Mouse (Mus musculus): ENCODE results near the gene Myh11. TPM values are rescaled to one million over a fixed set of nuclear protein-coding genes. Genes with fewer than 3 reads are reported as not detected.
A peak's percentile ranks its signal among the peaks of the same experiment; 100 is the strongest.

Myh11 gene
- polyA plus RNA-seq, 1 experiment: 19.8 TPM

- no peak overlapping the region for H3K4me3 ChIP-seq (ENCODE audit: insufficient read depth, low read length)
- H3K27ac ChIP-seq (ENCODE audit: insufficient read depth, low read length): no peak overlapping the region
- TF ChIP-seq CTCF (IDR thresholded peaks at IDR 0.05; ENCODE audit: borderline replicate concordance, insufficient read depth, low read length) (no peak), POLR2A (IDR thresholded peaks at IDR 0.05; ENCODE audit: low read depth, low read length) (no peak)
- H3K4me1 ChIP-seq (ENCODE audit: control insufficient read depth, insufficient read depth, low read length): peaks cover 9% of the 10 kb centered on the region
Observed at GRCm38 (mm10) chr16:14182360-14182759, 108.8 kb downstream of the Myh11 start.

- H3K4me1 ChIP-seq (ENCODE audit: control insufficient read depth, insufficient read depth, low read length): peaks cover 9% of the 10 kb centered on the region
- H3K27ac ChIP-seq (ENCODE audit: insufficient read depth, low read length): no peak overlapping the region
- H3K4me3 ChIP-seq (ENCODE audit: insufficient read depth, low read length): no peak overlapping the region
- TF ChIP-seq CTCF (IDR thresholded peaks at IDR 0.05; ENCODE audit: borderline replicate concordance, insufficient read depth, low read length): no peak
- no peak for TF ChIP-seq POLR2A (IDR thresholded peaks at IDR 0.05; ENCODE audit: low read depth, low read length)
Observed at GRCm38 (mm10) chr16:14180163-14180733, 110.9 kb downstream of the Myh11 start.

GRCm38 (mm10) chr16:14178041-14178440 lies 113.1 kb downstream of the Myh11 start:
- TF ChIP-seq POLR2A (IDR thresholded peaks at IDR 0.05; ENCODE audit: low read depth, low read length) (no peak), CTCF (IDR thresholded peaks at IDR 0.05; ENCODE audit: borderline replicate concordance, insufficient read depth, low read length) (no peak)
- Histone ChIP-seq H3K4me3 (ENCODE audit: insufficient read depth, low read length) (no peak overlapping the region), H3K4me1 (ENCODE audit: control insufficient read depth, insufficient read depth, low read length) (peaks cover 9% of the 10 kb centered on the region), H3K27ac (ENCODE audit: insufficient read depth, low read length) (peak overlapping the region; percentile 92)

DNA sequence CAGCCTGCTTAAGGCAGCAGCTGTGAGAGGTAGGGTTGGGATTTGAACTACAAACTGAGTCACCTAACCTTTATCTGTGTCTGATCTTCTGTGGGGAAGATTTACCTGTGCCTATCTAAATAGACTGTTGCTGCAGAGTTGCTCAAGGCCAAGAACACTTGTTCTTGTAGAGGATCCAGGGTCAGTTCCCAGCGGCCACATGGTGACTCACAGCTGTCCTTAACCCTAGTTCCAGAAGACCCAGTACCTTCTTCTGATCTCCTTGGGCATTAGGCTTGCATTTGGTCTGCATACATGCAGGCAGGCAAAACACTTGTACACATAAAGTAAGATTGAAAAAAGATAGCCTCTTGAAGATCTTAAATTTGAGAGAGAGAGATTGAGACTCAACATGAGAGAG lies 121.5 kb downstream of the Myh11 start:
- no peak overlapping the region for H3K4me3 ChIP-seq (ENCODE audit: insufficient read depth, low read length)
- H3K4me1 ChIP-seq (ENCODE audit: control insufficient read depth, insufficient read depth, low read length): peaks cover 2% of the 10 kb centered on the region; the same call in 1 of the 2 replicates
- TF ChIP-seq POLR2A (IDR thresholded peaks at IDR 0.05; ENCODE audit: low read depth, low read length): no peak
- TF ChIP-seq CTCF (IDR thresholded peaks at IDR 0.05; ENCODE audit: borderline replicate concordance, insufficient read depth, low read length): no peak
- H3K27ac ChIP-seq (ENCODE audit: insufficient read depth, low read length): no peak overlapping the region

GRCm38 (mm10) chr16:14166490-14166889 lies 124.7 kb downstream of the Myh11 start:
- TF ChIP-seq POLR2A (IDR thresholded peaks at IDR 0.05; ENCODE audit: low read depth, low read length) (no peak), CTCF (IDR thresholded peaks at IDR 0.05; ENCODE audit: borderline replicate concordance, insufficient read depth, low read length) (no peak)
- Histone ChIP-seq H3K27ac (ENCODE audit: insufficient read depth, low read length) (no peak overlapping the region), H3K4me3 (ENCODE audit: insufficient read depth, low read length) (no peak overlapping the region), H3K4me1 (ENCODE audit: control insufficient read depth, insufficient read depth, low read length) (peaks cover 2% of the 10 kb centered on the region; the same call in 1 of the 2 replicates)

DNA sequence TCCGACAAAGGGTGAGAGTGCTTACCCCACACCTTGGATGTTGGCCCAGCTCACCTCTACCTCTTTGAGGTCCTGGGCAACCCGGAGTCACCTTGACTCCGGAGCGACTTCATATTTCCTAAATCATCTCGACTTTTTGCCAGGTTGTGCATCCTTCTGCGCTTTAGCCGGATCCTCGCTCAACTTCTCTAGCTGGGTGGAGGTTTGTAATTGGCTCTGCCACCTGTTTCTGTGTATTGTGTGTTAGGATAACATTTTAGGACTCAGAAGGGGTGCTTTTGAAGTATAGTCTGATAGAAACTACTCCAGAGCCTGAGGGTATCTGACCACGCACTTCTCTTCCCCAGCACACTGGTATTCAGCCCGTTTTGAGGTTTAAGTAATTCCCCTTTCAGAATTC lies 127.4 kb downstream of the Myh11 start:
- TF ChIP-seq POLR2A (IDR thresholded peaks at IDR 0.05; ENCODE audit: low read depth, low read length) (no peak), CTCF (IDR thresholded peaks at IDR 0.05; ENCODE audit: borderline replicate concordance, insufficient read depth, low read length) (no peak)
- H3K4me1 ChIP-seq (ENCODE audit: control insufficient read depth, insufficient read depth, low read length): peaks cover 2% of the 10 kb centered on the region
- no peak overlapping the region for H3K27ac ChIP-seq (ENCODE audit: insufficient read depth, low read length)
- H3K4me3 ChIP-seq (ENCODE audit: insufficient read depth, low read length): peak overlapping the region; percentile 76

- TF ChIP-seq POLR2A (IDR thresholded peaks at IDR 0.05; ENCODE audit: low read depth, low read length) (peak; percentile 88), CTCF (IDR thresholded peaks at IDR 0.05; ENCODE audit: borderline replicate concordance, insufficient read depth, low read length) (no peak)
- peaks cover 2% of the 10 kb centered on the region for H3K4me1 ChIP-seq (ENCODE audit: control insufficient read depth, insufficient read depth, low read length)
- H3K4me3 ChIP-seq (ENCODE audit: insufficient read depth, low read length): peak within 1 kb of the TSS; percentile 76
- peak within 1 kb of the TSS; percentile 96 for H3K27ac ChIP-seq (ENCODE audit: insufficient read depth, low read length)
Observed at GRCm38 (mm10) chr16:14162988-14163416, 128.2 kb downstream of the Myh11 start, which contains the start of the genes Nde1 and Marf1. Gene Nde1, plus strand, starts transcription at chr16:14163275. Gene Marf1, minus strand, starts transcription at chr16:14163351.

DNA sequence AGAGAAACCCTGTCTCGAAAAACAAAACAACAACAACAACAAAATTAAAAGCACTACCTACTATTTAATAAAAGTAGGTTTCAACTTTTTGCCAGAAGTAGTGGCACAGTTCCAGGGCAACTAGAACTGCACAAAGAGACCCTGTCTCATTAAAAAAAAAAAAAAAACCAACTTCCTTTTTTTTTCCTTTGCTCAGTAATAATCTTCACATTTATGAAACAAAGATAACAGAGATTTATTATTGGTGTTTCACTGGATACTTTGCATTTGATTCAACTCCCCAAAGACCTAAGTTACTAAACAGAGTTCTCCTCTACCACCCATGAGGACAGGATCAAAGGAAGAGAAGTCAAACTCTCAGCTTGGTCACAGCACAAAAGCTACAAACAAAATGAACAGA lies 130.2 kb downstream of the Myh11 start:
- TF ChIP-seq CTCF (IDR thresholded peaks at IDR 0.05; ENCODE audit: borderline replicate concordance, insufficient read depth, low read length) (no peak), POLR2A (IDR thresholded peaks at IDR 0.05; ENCODE audit: low read depth, low read length) (no peak)
- H3K4me1 ChIP-seq (ENCODE audit: control insufficient read depth, insufficient read depth, low read length): peaks cover 2% of the 10 kb centered on the region
- H3K4me3 ChIP-seq (ENCODE audit: insufficient read depth, low read length): no peak overlapping the region
- H3K27ac ChIP-seq (ENCODE audit: insufficient read depth, low read length): no peak overlapping the region

DNA sequence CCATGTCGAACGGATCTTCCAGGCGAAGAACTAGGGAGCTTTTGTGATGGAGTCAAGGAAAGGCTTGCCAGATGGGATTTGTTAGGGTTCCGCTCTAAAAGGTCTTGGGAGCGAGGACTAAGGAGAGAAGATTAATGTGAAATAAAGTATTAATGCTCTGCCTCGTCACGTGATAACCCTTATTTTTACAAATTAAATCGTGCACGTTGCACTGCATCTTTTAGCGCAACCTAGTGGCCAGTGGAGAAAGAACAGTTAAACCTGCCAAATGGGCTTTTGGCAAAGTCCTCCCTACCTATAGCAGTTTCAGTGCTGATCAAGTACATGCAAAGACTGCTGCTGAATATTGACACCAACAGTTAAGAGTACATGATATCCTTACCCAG lies 131.4 kb downstream of the Myh11 start:
- Histone ChIP-seq H3K4me1 (ENCODE audit: control insufficient read depth, insufficient read depth, low read length) (no peaks in the 10 kb centered on the region; the same call in 1 of the 2 replicates), H3K4me3 (ENCODE audit: insufficient read depth, low read length) (peak overlapping the region; percentile 94), H3K27ac (ENCODE audit: insufficient read depth, low read length) (peak overlapping the region; percentile 100)
- TF ChIP-seq POLR2A (IDR thresholded peaks at IDR 0.05; ENCODE audit: low read depth, low read length): no peak
- TF ChIP-seq CTCF (IDR thresholded peaks at IDR 0.05; ENCODE audit: borderline replicate concordance, insufficient read depth, low read length): no peak

DNA sequence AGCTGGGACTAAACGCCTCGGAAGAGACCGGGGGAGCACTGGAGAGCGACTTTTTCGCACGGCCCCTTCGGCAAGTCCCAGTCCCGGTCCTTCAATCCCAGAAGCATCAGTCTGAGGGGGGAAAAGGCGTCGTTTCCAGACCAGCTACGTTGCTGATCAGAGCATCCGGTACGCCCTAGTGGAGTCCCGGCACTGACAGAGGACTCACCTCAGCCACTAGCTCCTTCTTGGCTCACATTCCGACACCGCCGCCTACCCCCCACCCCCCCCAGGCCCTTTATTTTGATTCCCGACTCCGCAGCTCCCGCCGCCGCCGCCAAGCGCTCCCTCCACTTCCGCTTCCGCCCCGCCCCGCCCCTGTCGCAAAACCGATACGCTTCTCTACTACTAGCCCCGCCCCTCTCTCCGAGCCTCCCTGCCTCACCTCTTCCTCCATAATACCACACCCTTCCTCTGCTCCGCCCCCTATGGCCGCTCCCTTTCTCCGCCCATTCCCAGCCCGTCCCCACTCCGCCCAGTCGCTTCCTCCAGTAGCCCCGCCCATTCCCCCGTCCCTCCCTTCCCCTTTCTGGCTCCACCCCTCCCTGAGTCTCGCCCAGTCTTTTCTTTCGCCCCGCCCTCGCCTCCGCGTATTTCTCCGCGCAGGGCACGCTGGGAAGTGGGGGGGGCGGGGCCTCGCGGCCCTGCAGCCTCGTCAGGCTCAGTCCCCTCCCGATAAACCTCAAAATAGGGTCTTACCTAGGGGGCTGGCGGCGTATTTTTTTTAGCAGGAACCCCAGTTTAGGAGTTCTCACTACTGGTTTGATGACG lies 132.0 kb downstream of the Myh11 start:
- no peaks in the 10 kb centered on the region; the same call in 1 of the 2 replicates for H3K4me1 ChIP-seq (ENCODE audit: control insufficient read depth, insufficient read depth, low read length)
- TF ChIP-seq CTCF (IDR thresholded peaks at IDR 0.05; ENCODE audit: borderline replicate concordance, insufficient read depth, low read length) (no peak), POLR2A (IDR thresholded peaks at IDR 0.05; ENCODE audit: low read depth, low read length) (peak; percentile 89)
- peak overlapping the region; percentile 100 for H3K27ac ChIP-seq (ENCODE audit: insufficient read depth, low read length)
- peak overlapping the region; percentile 98 for H3K4me3 ChIP-seq (ENCODE audit: insufficient read depth, low read length)

All from embryonic fibroblast, embryonic 13.5 days (primary cell).